ENCODE assay signal across 24 mouse cellular contexts in the genomic region with DNA sequence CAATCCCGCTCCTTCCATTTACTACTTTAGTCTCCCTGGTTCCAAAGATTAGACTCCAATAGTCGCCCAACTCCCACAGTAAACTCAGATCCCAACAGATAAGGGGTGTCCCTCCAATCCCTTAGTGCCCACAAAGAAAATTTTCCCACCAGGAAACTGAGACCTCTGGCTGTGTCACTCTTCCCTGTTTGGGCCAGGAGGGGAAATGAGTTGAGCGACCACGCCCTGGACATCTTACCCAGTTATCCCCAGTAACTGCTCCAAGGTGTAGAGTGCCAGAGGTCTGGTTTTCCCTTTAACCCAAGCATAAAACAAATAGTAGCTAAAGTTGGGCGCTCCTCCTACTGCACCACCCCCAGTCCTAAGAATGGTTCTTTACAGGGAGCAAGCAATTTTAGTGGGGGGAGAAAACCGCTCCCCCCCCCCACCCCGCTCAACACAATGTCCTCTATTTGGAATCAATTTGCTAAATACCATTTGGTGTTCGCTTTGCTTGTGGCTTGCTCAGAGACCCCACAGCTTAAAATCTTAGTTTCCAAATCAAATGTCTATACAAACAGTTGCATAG. TPM values are rescaled to one million over a fixed set of nuclear protein-coding genes. Genes with fewer than 3 reads are reported as not detected.
A peak's percentile ranks its signal among the peaks of the same experiment; 100 is the strongest.
DNase-seq lines count a peak whose midpoint lies in the region; ATAC-seq and TF ChIP-seq lines count a peak whose summit lies in the region.
"Had no signal": no experiment of that assay in that cellular context is flagged by ENCODE, and none has a peak within 500 bp of the region (broad histone marks: within the 10 kb centered on the region; RNA-seq: fewer than 3 reads in every experiment).

No protein-coding gene starts in this region.

- H3K27ac ChIP-seq in forebrain, embryonic 10.5 days, result 0 out of 2 replicates have a peak overlapping the region, but pooled peaks have one; percentile 11
- H3K27ac ChIP-seq in forebrain, embryonic 16.5 days (ENCODE audit: low read length), result no peak overlapping the region
- no peak overlapping the region for H3K27ac ChIP-seq in hindbrain, embryonic 16.5 days (ENCODE audit: low read depth, low read length)
- H3K27ac ChIP-seq in midbrain, embryonic 14.5 days (replicated peaks; ENCODE audit: low read depth, low read length), result no peak overlapping the region
- H3K27ac ChIP-seq: layer of hippocampus, adult 2 months had no signal

- peaks cover 100% of the 10 kb centered on the region for H3K27me3 ChIP-seq in forebrain, embryonic 10.5 days (ENCODE audit: poor library complexity, severe bottlenecking)
- peaks cover 76% of the 10 kb centered on the region for H3K27me3 ChIP-seq in forebrain, embryonic 16.5 days (replicated peaks; ENCODE audit: control insufficient read depth, insufficient read depth, low read length)
- H3K27me3 ChIP-seq in E14TG2a.4 (ENCODE audit: insufficient read depth, low read length), result peaks cover 99% of the 10 kb centered on the region
- H3K27me3 ChIP-seq in hindbrain, embryonic 16.5 days (replicated peaks; ENCODE audit: control insufficient read depth, insufficient read depth, low read length), result peaks cover 53% of the 10 kb centered on the region
- peaks cover 76% of the 10 kb centered on the region for H3K27me3 ChIP-seq in midbrain, embryonic 14.5 days (ENCODE audit: control insufficient read depth, insufficient read depth, low read length)

- ATAC-seq in forebrain, embryonic 16.5 days, result no peak
- ATAC-seq in hindbrain, embryonic 16.5 days, result no peak
- ATAC-seq in midbrain, embryonic 14.5 days (ENCODE audit: low FRiP score, low TSS enrichment), result no peak
- ATAC-seq: CD4-positive, CD25-positive, alpha-beta regulatory T cell, adult 4 months; liver, postnatal 0 days had no signal

- no peak overlapping the region for H3K4me2 ChIP-seq in forebrain, embryonic 16.5 days (ENCODE audit: low read length)
- H3K4me2 ChIP-seq in hindbrain, embryonic 16.5 days (ENCODE audit: low read length), result peak overlapping the region; percentile 41; the same call in 1 of the 2 replicates
- peak overlapping the region; percentile 64 for H3K4me2 ChIP-seq in midbrain, embryonic 14.5 days (ENCODE audit: low read length)

- H3K9me3 ChIP-seq in forebrain, embryonic 10.5 days, result no peaks in the 10 kb centered on the region
- no peaks in the 10 kb centered on the region for H3K9me3 ChIP-seq in forebrain, embryonic 16.5 days (ENCODE audit: control insufficient read depth, low read length)
- no peaks in the 10 kb centered on the region for H3K9me3 ChIP-seq in E14TG2a.4 (ENCODE audit: low read length)
- H3K9me3 ChIP-seq in hindbrain, embryonic 16.5 days (ENCODE audit: control insufficient read depth, low read length), result no peaks in the 10 kb centered on the region
- no peaks in the 10 kb centered on the region for H3K9me3 ChIP-seq in midbrain, embryonic 14.5 days (ENCODE audit: control insufficient read depth, low read length)

- H3K4me3 ChIP-seq in forebrain, embryonic 10.5 days, result peak overlapping the region; percentile 53; the same call in 1 of the 2 replicates
- H3K4me3 ChIP-seq in forebrain, embryonic 16.5 days (replicated peaks; ENCODE audit: low read length), result no peak overlapping the region
- 0 out of 2 replicates have a peak overlapping the region, but pooled peaks have one; percentile 45 for H3K4me3 ChIP-seq in E14TG2a.4 (replicated peaks; ENCODE audit: low read length)
- no peak overlapping the region for H3K4me3 ChIP-seq in hindbrain, embryonic 16.5 days (ENCODE audit: low read length)
- H3K4me3 ChIP-seq in midbrain, embryonic 14.5 days (replicated peaks; ENCODE audit: low read depth, low read length), result no peak overlapping the region; the same call in 1 of the 2 replicates
- H3K4me3 ChIP-seq: layer of hippocampus, adult 2 months; myocyte had no signal

- H3K4me1 ChIP-seq in forebrain, embryonic 10.5 days, result peaks cover 99% of the 10 kb centered on the region
- H3K4me1 ChIP-seq in forebrain, embryonic 16.5 days (replicated peaks; ENCODE audit: control insufficient read depth, insufficient read depth, low read length), result peaks cover 8% of the 10 kb centered on the region
- peaks cover 96% of the 10 kb centered on the region for H3K4me1 ChIP-seq in E14TG2a.4 (replicated peaks; ENCODE audit: low read depth, low read length)
- H3K4me1 ChIP-seq in hindbrain, embryonic 16.5 days (ENCODE audit: control insufficient read depth, insufficient read depth, low read depth, low read length), result no peaks in the 10 kb centered on the region; the same call in 1 of the 2 replicates
- H3K4me1 ChIP-seq in midbrain, embryonic 14.5 days (ENCODE audit: control insufficient read depth, insufficient read depth, low read length), result peaks cover 33% of the 10 kb centered on the region

- under 1% methylated on average over 8 of the region's 8 CpGs for WGBS in forebrain, embryonic 10.5 days
- under 1% methylated on average over 8 of the region's 8 CpGs for WGBS in forebrain, embryonic 16.5 days
- WGBS in hindbrain, embryonic 16.5 days, result 7% methylated on average over 8 of the region's 8 CpGs
- WGBS in midbrain, embryonic 14.5 days, result 3% methylated on average over 8 of the region's 8 CpGs

- peak; percentile 21 for DNase-seq in forebrain, embryonic 10.5 days (ENCODE audit: extremely low spot score, low spot score)
- DNase-seq in midbrain, embryonic 14.5 days, result no peak
- no peak for DNase-seq in retina, embryonic 14.5 days (ENCODE audit: low spot score)
- no peak for DNase-seq in lung, postnatal 25 days (ENCODE audit: low spot score)
- DNase-seq in MN1 (ENCODE audit: low spot score), result no peak
- DNase-seq: cerebellum, adult 2 months; cerebellum, postnatal 36 days; heart, postnatal 36 days; kidney, adult 8-10 months; kidney, postnatal 14 days; liver; liver, postnatal 0 days; lung, postnatal 10 days had no signal

- H3K9ac ChIP-seq in forebrain, embryonic 16.5 days (replicated peaks; ENCODE audit: low read depth, low read length), result no peak overlapping the region
- no peak overlapping the region for H3K9ac ChIP-seq in hindbrain, embryonic 16.5 days (ENCODE audit: low read depth, low read length)
- H3K9ac ChIP-seq in midbrain, embryonic 14.5 days (replicated peaks; ENCODE audit: low read length), result no peak overlapping the region; the same call in 1 of the 2 replicates
- H3K9ac ChIP-seq: liver, postnatal 0 days had no signal

- no peak for TF ChIP-seq CTCF in E14TG2a.4 (conservative IDR thresholded peaks at IDR 0.05; ENCODE audit: low read length)

- no peaks in the 10 kb centered on the region for H3K36me3 ChIP-seq in forebrain, embryonic 10.5 days (replicated peaks)
- H3K36me3 ChIP-seq in forebrain, embryonic 16.5 days (ENCODE audit: control insufficient read depth, insufficient read depth), result no peaks in the 10 kb centered on the region
- H3K36me3 ChIP-seq in E14TG2a.4 (ENCODE audit: insufficient read depth, low read length), result no peaks in the 10 kb centered on the region
- no peaks in the 10 kb centered on the region for H3K36me3 ChIP-seq in hindbrain, embryonic 16.5 days (ENCODE audit: control insufficient read depth, insufficient read depth, low read length)
- H3K36me3 ChIP-seq in midbrain, embryonic 14.5 days (ENCODE audit: control insufficient read depth, insufficient read depth, low read length), result no peaks in the 10 kb centered on the region

RNA-seq across cellular contexts. Expression of gene Foxb1, which starts 4.8 kb away (rescaled TPM):
- polyA plus RNA-seq in forebrain, embryonic 10.5 days (2016; fragmentation: Nextera tagmentation; extraction: Ambion mirVana), result 2.4 and 3.4 TPM in 2 replicates
- 0.21 and 0.86 TPM in 2 replicates for polyA plus RNA-seq in forebrain, embryonic 16.5 days (2015; fragmentation: Nextera tagmentation; extraction: Ambion mirVana)
- polyA plus RNA-seq in hindbrain, embryonic 16.5 days (2015; fragmentation: Nextera tagmentation; extraction: Ambion mirVana), result 6.9 TPM in 2 replicates
- 9.9 and 10.7 TPM in 2 replicates for polyA plus RNA-seq in midbrain, embryonic 14.5 days (2014; fragmentation: Nextera tagmentation; extraction: Ambion mirVana)
- polyA plus RNA-seq: CD4-positive, CD25-positive, alpha-beta regulatory T cell, adult 4 months; heart, embryonic 14.5 days; intestine, embryonic 14.5 days; liver, postnatal 0 days; myocyte; spleen, adult 2 months; stomach, embryonic 14.5 days; urinary bladder, adult 2 months had no signal

Comparison
In these comparisons a context has a peak if more than half of its experiments do, and no peak if none do; other contexts are left out.
1. H3K4me3 ChIP-seq: peak in forebrain, embryonic 10.5 days (single experiment) and E14TG2a.4 (single experiment); none in forebrain, embryonic 16.5 days (single experiment), hindbrain, embryonic 16.5 days (single experiment) and midbrain, embryonic 14.5 days (single experiment).